Mouse (Mus musculus) limb, embryonic 12.5 days (tissue): Measurements from ENCODE around the gene Cep250. TPM values are rescaled to one million over a fixed set of nuclear protein-coding genes. Genes with fewer than 3 reads are reported as not detected.
"Not testable (repeated sequence)": the region's sequence is repeated elsewhere in the genome, so short reads cannot be mapped to it uniquely, and the experiment has no call there.

ENCODE experiments used
- ATAC-seq: fragments of 200-750 bp; cut with Nextera tagmentation; 2 replicates; pipeline ENCODE4 v1.8.0; 2017; ENCODE audit warnings: low read depth, moderate TSS enrichment; ENCODE audit not compliant: insufficient number of reproducible peaks, insufficient read depth, low FRiP score, low TSS enrichment
- H3K27ac ChIP-seq: fragments of 300-500 bp; sonication (generic); 2 replicates; pipeline ENCODE4 v1.5.1; 2016; ENCODE audit warnings: mild to moderate bottlenecking, moderate library complexity
- H3K27me3 ChIP-seq: fragments of 300-500 bp; sonication (generic); 2 replicates; pipeline ENCODE4 v1.6.1; 2016; ENCODE audit warnings: mild to moderate bottlenecking, moderate library complexity
- H3K36me3 ChIP-seq: fragments of 300-500 bp; sonication (generic); 2 replicates; pipeline ENCODE4 v1.6.1; 2016; ENCODE audit warnings: mild to moderate bottlenecking, moderate library complexity
- H3K4me1 ChIP-seq: fragments of 300-500 bp; sonication (generic); replicated peaks from 2 replicates; pipeline ENCODE4 v1.6.1; 2016
- H3K4me2 ChIP-seq: fragments of 300-500 bp; sonication (generic); 2 replicates; pipeline ENCODE4 v1.6.1; 2016; ENCODE audit warnings: mild to moderate bottlenecking, moderate library complexity
- H3K4me3 ChIP-seq: fragments of 300-500 bp; sonication (generic); replicated peaks from 2 replicates; pipeline ENCODE4 v1.5.1; 2016; ENCODE audit warnings: mild to moderate bottlenecking
- H3K9ac ChIP-seq: fragments of 300-500 bp; sonication (generic); replicated peaks from 2 replicates; pipeline ENCODE4 v1.6.1; 2016; ENCODE audit warnings: mild to moderate bottlenecking, moderate library complexity
- H3K9me3 ChIP-seq: fragments of 300-500 bp; sonication (generic); 2 replicates; pipeline ENCODE4 v1.6.1; 2016; ENCODE audit warnings: mild to moderate bottlenecking, moderate library complexity
- WGBS: fragments of 180-500 bp; shearing (Covaris S2); methylation state at CpG from one replicate; pipeline ENCODE4 v1.1.7; 2016; 5-methylcytosine and 5-hydroxymethylcytosine counted together
- polyA plus RNA-seq: library from polyadenylated mRNA; unstranded; fragments of >200 nt; fragmentation: Nextera tagmentation; extraction: Ambion mirVana; gene quantifications from 2 replicates; pipeline ENCODE4 v1.2.1, GENCODE M21; 2016

The Cep250 gene
- 35.1 and 40.6 TPM in 2 replicates for polyA plus RNA-seq

DNA sequence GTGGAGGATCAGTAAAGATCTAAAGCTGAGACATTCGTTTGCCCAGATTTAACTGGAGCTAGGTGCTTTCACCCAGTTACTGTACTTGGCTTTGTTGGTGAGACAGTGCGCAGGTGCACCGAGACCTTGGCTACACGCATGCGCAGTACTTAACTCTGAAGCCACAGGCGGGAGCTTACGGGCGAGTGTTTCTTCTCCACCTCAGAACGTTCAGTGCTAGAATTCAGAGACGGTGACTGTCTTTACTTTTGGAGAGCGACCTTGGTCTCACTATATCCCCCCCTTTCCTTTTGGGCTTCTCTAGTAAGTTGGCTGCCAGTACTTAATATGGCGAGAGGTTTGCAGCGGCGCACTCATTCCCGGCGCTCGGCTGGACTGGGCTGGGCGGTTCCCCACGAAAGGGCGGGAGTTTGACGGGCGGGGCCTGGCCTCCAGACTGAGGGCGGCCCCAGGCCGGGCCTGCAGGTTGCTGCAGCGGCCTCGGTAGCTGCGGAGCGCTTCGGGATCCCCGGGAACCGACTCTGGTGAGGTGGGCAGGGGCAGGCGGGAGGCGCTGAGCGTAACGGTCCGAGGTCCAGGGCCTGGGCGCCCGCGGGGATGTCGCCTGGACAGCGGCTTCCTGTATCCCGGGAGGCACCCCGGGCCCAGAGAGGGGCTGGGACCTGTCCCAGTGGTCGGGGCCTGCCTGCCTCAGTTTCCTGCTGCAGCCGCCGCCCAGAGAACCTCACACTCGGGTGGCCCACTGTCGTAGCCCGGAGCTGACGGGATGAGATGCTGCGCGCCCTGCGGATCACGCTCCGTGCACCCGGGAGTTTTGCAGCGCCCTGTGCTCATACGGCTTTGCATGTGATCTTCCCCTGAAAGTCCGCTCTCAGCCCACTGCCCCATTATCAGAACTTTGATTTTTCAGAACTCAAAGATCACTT, at the start of gene Cep250:
TSS of gene Cep250 (plus strand) at position 325 of the 926 bp plus-strand sequence.
- H3K27me3 ChIP-seq, result 0 out of 2 replicates have a peak, but pooled peaks cover 4% of the 10 kb centered on the region
- H3K36me3 ChIP-seq, result peaks cover 13% of the 10 kb centered on the region; the same call in 1 of the 2 replicates
- peak within 1 kb of the TSS; percentile 90 for H3K4me3 ChIP-seq
- peak within 1 kb of the TSS; percentile 62 for H3K4me2 ChIP-seq
- no peaks in the 10 kb centered on the region; the same call in 1 of the 2 replicates for H3K4me1 ChIP-seq
- under 1% methylated on average over 57 of the region's 59 CpGs for WGBS
- no peaks in the 10 kb centered on the region for H3K9me3 ChIP-seq
- H3K9ac ChIP-seq, result peak within 1 kb of the TSS; percentile 95
- H3K27ac ChIP-seq, result peak within 1 kb of the TSS; percentile 93
- ATAC-seq, result peak; percentile 96

DNA sequence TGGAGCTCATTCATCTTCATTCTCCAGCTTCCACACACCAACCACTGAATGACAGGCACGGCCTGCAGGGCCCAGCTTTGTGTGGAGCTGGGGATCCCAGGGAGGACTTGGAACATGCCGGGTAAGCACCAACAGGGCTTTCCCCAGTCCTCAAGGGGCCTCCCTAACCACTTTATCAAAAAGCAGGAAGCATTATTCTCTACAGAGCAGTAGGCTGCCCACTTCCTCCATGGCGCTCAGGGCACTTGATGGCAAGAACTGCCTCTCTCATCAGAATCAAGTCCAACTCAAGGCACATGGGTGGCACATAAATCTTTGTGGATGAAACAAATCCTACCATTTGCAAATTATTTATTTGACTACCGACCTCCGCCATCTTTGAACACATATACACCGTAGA, 41.6 kb upstream of the Cep250 start:
- ATAC-seq, result no peak
- H3K4me2 ChIP-seq, result no peak overlapping the region
- no peak overlapping the region for H3K4me3 ChIP-seq
- 94% methylated on average over 6 of the region's 6 CpGs for WGBS
- H3K4me1 ChIP-seq, result no peaks in the 10 kb centered on the region
- H3K27me3 ChIP-seq, result no peaks in the 10 kb centered on the region
- no peaks in the 10 kb centered on the region for H3K9me3 ChIP-seq
- H3K9ac ChIP-seq, result no peak overlapping the region
- peaks cover 66% of the 10 kb centered on the region for H3K36me3 ChIP-seq
- H3K27ac ChIP-seq, result no peak overlapping the region

DNA sequence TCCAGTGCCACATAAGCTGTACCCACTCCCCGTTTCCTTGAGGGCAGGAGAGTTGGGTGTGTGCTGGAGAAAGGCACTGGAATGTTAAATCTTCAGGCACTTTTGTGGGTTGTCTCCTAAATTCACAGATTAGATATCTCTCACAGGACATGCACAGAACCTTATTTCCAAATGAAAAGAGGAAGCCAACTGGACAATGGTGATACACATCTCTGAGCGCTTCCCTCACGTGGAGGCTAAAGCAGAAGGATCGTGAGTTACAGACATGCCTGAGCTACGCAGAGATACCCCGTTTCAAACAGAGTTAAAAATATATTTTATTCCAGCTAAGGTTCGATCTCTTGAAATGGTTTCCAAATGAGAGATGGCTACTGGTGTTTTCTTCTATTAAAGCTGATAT, 33.1 kb upstream of the Cep250 start:
- Histone ChIP-seq H3K9ac (no peak overlapping the region), H3K9me3 (peaks cover 3% of the 10 kb centered on the region; the same call in 1 of the 2 replicates), H3K27ac (no peak overlapping the region), H3K27me3 (no peaks in the 10 kb centered on the region), H3K4me1 (no peaks in the 10 kb centered on the region), H3K4me2 (no peak overlapping the region), H3K4me3 (no peak overlapping the region), H3K36me3 (peaks cover 30% of the 10 kb centered on the region)
- ATAC-seq, result no peak
- WGBS, result 91% methylated on average over 7 of the region's 7 CpGs

DNA sequence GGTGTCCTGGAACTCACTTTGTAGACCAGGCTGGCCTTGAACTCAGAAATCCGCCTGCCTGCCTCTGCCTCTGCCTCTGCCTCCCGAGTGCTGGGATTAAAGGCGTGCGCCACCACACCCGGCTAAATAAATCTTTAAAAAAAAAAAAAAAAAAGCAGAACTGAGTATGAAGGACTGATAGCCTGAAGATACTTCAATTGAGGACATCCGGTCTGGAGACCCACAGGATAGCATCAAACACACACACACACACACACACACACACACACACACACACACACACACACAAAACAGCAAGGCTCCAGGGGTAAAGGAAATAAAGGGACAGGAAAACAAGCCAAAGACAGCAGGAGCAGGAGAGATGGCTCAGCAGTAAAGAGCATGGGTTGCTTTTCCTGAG, 31.0 kb upstream of the Cep250 start:
- H3K27ac ChIP-seq, H3K9me3 ChIP-seq, ATAC-seq, H3K4me2 ChIP-seq, H3K27me3 ChIP-seq, H3K4me3 ChIP-seq, H3K9ac ChIP-seq: not testable (repeated sequence)
- H3K36me3 ChIP-seq, result peaks cover 18% of the 10 kb centered on the region
- WGBS, result 97% methylated on average over 6 of the region's 6 CpGs
- H3K4me1 ChIP-seq, result peaks cover 12% of the 10 kb centered on the region

DNA sequence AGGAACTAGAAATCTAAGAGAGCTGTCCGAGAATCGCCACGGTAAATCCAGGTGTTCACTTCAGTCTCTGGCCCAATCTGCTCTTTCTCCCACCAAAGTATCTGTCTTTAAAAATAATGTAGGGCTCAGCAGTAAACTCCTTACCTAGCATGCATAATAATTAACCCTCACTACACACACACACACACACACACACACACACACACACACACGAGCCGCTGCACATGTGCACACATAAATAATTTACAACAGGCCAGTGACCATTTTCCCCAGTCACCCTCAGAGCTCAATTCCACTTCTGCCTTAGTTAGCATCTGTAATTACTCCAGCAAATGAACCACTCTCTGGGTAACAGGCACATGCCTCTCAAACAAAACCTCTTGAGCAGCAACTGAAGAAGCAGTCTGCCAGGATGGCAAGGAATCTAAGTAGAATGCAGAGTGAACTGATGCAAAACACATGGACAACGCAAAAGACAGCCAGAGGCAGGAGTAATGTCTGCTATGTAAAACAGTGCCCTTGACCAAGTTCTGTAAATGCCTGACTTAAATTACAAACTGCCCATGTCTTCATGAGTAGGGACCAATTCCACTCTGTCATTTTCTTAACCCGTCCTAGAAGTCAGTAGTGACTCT, 27.4 kb upstream of the Cep250 start:
- H3K4me2 ChIP-seq, result peak overlapping the region; percentile 80
- peak overlapping the region; percentile 62 for H3K4me3 ChIP-seq
- 59% methylated on average over 7 of the region's 7 CpGs for WGBS
- peak overlapping the region; percentile 57 for H3K9ac ChIP-seq
- no peaks in the 10 kb centered on the region for H3K27me3 ChIP-seq
- peaks cover 3% of the 10 kb centered on the region; the same call in 1 of the 2 replicates for H3K9me3 ChIP-seq
- H3K27ac ChIP-seq, result peak overlapping the region; percentile 91
- ATAC-seq, result no peak
- peaks cover 8% of the 10 kb centered on the region for H3K36me3 ChIP-seq
- H3K4me1 ChIP-seq, result peaks cover 19% of the 10 kb centered on the region

DNA sequence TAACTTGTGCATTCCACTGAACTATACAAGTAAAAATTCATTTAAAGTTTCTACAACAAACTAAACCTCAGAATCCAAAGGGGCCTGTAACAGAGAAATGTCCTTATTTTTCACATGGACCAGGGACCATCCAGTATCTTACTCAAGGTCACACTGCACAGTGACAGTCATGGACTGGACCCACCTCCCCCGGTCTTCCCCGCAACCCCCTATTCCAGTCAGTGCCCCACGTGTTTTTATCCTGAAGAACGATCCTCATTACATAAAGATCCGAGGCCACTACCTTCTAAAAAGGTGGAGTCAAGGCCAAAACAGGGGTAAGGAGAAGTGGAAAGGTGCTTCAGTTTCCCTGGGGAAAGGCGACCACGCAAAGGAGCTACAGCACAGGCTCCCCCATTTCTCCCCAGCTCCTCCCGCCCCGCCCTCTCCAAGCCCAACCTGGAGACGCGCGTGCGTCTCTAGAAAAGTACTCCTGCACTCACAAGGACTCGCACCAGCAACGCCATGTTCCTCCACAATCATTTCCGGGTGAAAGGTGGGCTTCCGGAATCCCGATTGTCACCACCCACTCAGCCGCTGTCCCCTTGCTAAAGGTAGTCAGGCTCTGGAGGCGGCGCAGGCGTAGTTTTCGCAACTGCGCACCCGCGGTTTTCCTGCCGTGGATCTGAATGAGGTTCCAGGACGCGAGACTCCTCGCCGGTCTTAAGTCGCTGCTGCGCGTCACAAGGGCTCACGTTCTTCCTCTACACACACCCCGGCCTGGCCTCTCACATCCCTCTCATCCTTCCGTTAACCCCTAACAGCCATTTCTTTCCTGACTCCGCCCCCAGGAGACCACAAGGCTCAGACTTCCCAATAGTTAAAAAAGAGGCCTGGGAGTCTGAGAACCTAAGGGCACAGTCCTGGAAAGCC, 26.5 kb upstream of the Cep250 start, which contains the start of gene Uqcc1:
TSS of gene Uqcc1 (minus strand) at position 780 of the 912 bp plus-strand sequence.
- WGBS, result under 1% methylated on average over 38 of the region's 38 CpGs
- no peaks in the 10 kb centered on the region for H3K27me3 ChIP-seq
- peak within 1 kb of the TSS; percentile 57 for H3K9ac ChIP-seq
- H3K27ac ChIP-seq, result peak within 1 kb of the TSS; percentile 91
- H3K4me2 ChIP-seq, result peak within 1 kb of the TSS; percentile 80
- H3K4me1 ChIP-seq, result peaks cover 19% of the 10 kb centered on the region
- no peaks in the 10 kb centered on the region; the same call in 1 of the 2 replicates for H3K36me3 ChIP-seq
- peak within 1 kb of the TSS; percentile 62 for H3K4me3 ChIP-seq
- ATAC-seq, result peak; percentile 85
- H3K9me3 ChIP-seq, result peaks cover 3% of the 10 kb centered on the region; the same call in 1 of the 2 replicates

DNA sequence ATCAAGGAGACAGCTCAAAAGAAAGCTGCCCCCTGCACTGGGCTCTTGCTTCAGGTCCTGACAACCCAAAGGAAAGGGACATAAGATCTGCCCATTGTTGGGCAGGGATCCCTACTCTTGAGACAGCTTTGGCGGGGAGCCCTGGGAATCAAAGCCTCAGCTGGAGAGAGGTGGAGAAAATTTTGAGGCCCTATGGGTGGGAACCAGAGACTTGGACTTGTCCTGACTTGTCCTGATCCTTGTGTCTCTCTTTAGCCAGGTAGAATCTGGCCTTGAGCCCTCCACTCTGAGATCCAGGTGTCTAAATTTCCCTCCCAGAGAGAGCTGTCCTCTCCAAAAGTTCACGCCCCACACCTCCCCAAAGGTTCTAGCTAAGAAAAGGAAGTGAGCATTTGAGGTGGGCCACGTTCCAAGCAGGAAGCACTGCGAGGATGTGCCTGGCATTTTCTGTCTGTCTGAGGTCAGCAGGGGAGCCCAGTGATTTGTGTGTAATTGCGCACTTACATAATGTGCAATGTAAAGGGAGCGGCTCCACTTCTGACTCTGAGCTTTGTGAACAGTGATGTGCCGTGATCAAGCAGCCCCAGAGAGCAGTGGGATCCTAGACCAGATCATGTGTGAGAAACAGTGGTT, 16.2 kb upstream of the Cep250 start:
- Histone ChIP-seq H3K4me1 (peaks cover 48% of the 10 kb centered on the region), H3K27ac (no peak overlapping the region), H3K4me2 (no peak overlapping the region), H3K4me3 (no peak overlapping the region), H3K9me3 (no peaks in the 10 kb centered on the region), H3K36me3 (peaks cover 52% of the 10 kb centered on the region), H3K9ac (no peak overlapping the region), H3K27me3 (no peaks in the 10 kb centered on the region)
- no peak for ATAC-seq
- WGBS, result 75% methylated on average over 7 of the region's 7 CpGs

DNA sequence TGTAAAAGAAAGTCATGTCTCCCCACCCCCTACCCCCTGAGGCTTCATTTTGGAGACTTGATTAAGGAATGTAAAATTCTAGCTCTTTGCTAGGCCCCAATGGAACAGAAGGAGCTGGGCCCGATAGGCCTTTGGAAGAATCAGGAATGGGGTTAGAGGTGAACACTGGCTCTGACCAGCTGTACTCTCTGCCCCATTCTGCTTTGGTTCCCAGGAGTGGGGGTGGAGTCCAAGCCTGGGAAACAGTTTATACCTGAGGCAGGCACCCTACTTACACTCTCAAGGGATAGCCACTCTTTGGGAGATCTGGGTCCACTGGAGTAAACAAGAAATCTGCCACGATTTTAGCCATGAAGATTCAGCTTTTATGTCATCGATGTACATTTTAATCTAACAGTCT, 15.6 kb upstream of the Cep250 start, which contains the start of gene Gm15557:
TSS of gene Gm15557 (plus strand) at position 48 of the 400 bp plus-strand sequence.
- Histone ChIP-seq H3K4me2 (peak within 1 kb of the TSS; percentile 64), H3K9me3 (no peaks in the 10 kb centered on the region), H3K9ac (no peak within 1 kb of the TSS), H3K27me3 (no peaks in the 10 kb centered on the region), H3K36me3 (peaks cover 52% of the 10 kb centered on the region), H3K4me3 (0 out of 2 replicates have a peak within 1 kb of the TSS, but pooled peaks have one; percentile 46), H3K4me1 (peaks cover 54% of the 10 kb centered on the region), H3K27ac (peak within 1 kb of the TSS; percentile 70; the same call in 1 of the 2 replicates)
- 85% methylated on average over 3 of the region's 3 CpGs for WGBS
- no peak for ATAC-seq

DNA sequence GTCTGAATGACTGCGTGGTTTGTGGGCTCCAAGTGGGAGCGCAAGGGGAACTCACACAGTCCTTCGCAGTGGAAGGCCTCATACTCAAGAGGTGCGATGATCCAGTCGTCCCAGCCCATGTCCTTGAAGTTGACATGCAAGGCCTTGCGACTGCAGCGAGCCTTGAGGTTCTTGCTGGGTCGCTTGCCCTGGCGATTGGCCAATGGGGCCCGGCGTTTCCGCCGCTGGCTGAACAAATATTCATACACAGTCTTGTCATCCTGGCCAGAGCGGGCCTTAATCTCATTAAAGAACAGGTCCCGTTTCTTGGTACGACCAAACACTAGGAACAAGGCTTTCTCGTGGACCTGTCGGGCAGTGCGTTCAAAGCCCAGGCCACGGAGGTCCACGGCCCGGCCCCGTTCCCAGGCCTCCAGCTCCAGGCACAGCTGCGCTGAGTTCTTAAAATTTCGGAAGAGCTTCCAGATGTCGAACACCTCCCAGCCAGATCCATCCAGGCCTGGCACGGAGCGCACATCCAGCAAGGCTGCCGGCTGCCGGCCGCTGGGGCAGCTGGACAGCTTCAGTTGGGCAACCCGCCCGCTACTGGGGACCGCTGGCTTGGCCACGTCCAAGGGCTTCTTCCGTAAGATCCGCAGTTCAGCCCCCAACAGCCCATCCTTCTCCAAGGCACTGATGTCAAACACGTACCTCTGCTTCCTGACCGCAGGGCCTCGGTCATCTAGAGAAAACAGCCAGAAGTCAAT, 14.4 kb upstream of the Cep250 start:
- H3K4me1 ChIP-seq, result peaks cover 64% of the 10 kb centered on the region

More for the DNA sequence above, 14.4 kb upstream of the Cep250 start:
- H3K9me3 ChIP-seq, result no peaks in the 10 kb centered on the region
- H3K4me3 ChIP-seq, result peak overlapping the region; percentile 46
- ATAC-seq, result no peak
- peak overlapping the region; percentile 64 for H3K4me2 ChIP-seq
- WGBS, result 79% methylated on average over 40 of the region's 40 CpGs
- H3K36me3 ChIP-seq, result peaks cover 52% of the 10 kb centered on the region
- H3K27me3 ChIP-seq, result no peaks in the 10 kb centered on the region; the same call in 1 of the 2 replicates
- no peak overlapping the region for H3K9ac ChIP-seq
- peak overlapping the region; percentile 70 for H3K27ac ChIP-seq
